Mouse (Mus musculus): Measurements from ENCODE around the gene Rhot2.
A peak's percentile ranks its signal among the peaks of the same experiment; 100 is the strongest.

The Rhot2 gene

GRCm38 (mm10) chr17:25875171-25876136 lies 30.8 kb upstream of the Rhot2 start:
- DNase-seq (ENCODE audit: inconsistent age in 2 of 2, low spot score in 1 of 2): peak; percentile 92 to 97

- peak; percentile 89 to 99 for DNase-seq (ENCODE audit: inconsistent age in 2 of 2, low spot score in 1 of 2)
These were observed 30.1 kb upstream of the Rhot2 start, which contains the start of gene Mettl26 for GRCm38 (mm10) chr17:25874721-25875170. Gene Mettl26, plus strand, starts transcription at chr17:25875074.

GRCm38 (mm10) chr17:25874148-25874720 lies 29.6 kb upstream of the Rhot2 start:
- DNase-seq (ENCODE audit: inconsistent age in 2 of 2, low spot score in 1 of 2): peak; percentile 74 to 90

- no peak for DNase-seq (ENCODE audit: inconsistent age in 2 of 2, low spot score in 1 of 2)
These were observed 28.9 kb upstream of the Rhot2 start for GRCm38 (mm10) chr17:25873405-25874147.

GRCm38 (mm10) chr17:25872676-25873075 lies 28.0 kb upstream of the Rhot2 start:
- no peak for DNase-seq (ENCODE audit: inconsistent age in 2 of 2, low spot score in 1 of 2)

- peak; percentile 84 to 92 for DNase-seq (ENCODE audit: inconsistent age in 2 of 2, low spot score in 1 of 2)
These were observed 26.9 kb upstream of the Rhot2 start for GRCm38 (mm10) chr17:25871566-25871965.

- no peak for DNase-seq (ENCODE audit: inconsistent age in 2 of 2, low spot score in 1 of 2)
These were observed 25.3 kb upstream of the Rhot2 start for GRCm38 (mm10) chr17:25869954-25870353.

- DNase-seq (ENCODE audit: inconsistent age in 2 of 2, low spot score in 1 of 2): peak in 1 of 2 experiments; percentile 57
These were observed 24.8 kb upstream of the Rhot2 start for GRCm38 (mm10) chr17:25869498-25869897.

- DNase-seq (ENCODE audit: inconsistent age in 2 of 2, low spot score in 1 of 2): peak; percentile 94 to 97
These were observed 24.0 kb upstream of the Rhot2 start, which contains the start of gene Mcrip2 for GRCm38 (mm10) chr17:25868601-25869191. Gene Mcrip2, minus strand, starts transcription at chr17:25868764.

GRCm38 (mm10) chr17:25867836-25868600 lies 23.4 kb upstream of the Rhot2 start:
- peak; percentile 89 to 96 for DNase-seq (ENCODE audit: inconsistent age in 2 of 2, low spot score in 1 of 2)

- DNase-seq (ENCODE audit: inconsistent age in 2 of 2, low spot score in 1 of 2): no peak
These were observed 22.8 kb upstream of the Rhot2 start for GRCm38 (mm10) chr17:25867509-25867835.

GRCm38 (mm10) chr17:25866172-25866571 lies 21.5 kb upstream of the Rhot2 start:
- peak in 1 of 2 experiments; percentile 76 for DNase-seq (ENCODE audit: inconsistent age in 2 of 2, low spot score in 1 of 2)

GRCm38 (mm10) chr17:25865288-25865687 lies 20.6 kb upstream of the Rhot2 start:
- peak; percentile 31 to 60 for DNase-seq (ENCODE audit: inconsistent age in 2 of 2, low spot score in 1 of 2)

GRCm38 (mm10) chr17:25864311-25864710 lies 19.7 kb upstream of the Rhot2 start:
- DNase-seq (ENCODE audit: inconsistent age in 2 of 2, low spot score in 1 of 2): peak; percentile 39 to 81

- DNase-seq (ENCODE audit: inconsistent age in 2 of 2, low spot score in 1 of 2): peak in 1 of 2 experiments; percentile 54
These were observed 19.0 kb upstream of the Rhot2 start for GRCm38 (mm10) chr17:25863681-25864080.

- DNase-seq (ENCODE audit: inconsistent age in 2 of 2, low spot score in 1 of 2): peak in 1 of 2 experiments; percentile 77
These were observed 17.3 kb upstream of the Rhot2 start for GRCm38 (mm10) chr17:25861704-25862612.

- peak; percentile 94 to 97 for DNase-seq (ENCODE audit: inconsistent age in 2 of 2, low spot score in 1 of 2)
These were observed 16.4 kb upstream of the Rhot2 start, which contains the start of gene Wdr90 for GRCm38 (mm10) chr17:25860832-25861703. Gene Wdr90, minus strand, starts transcription at chr17:25861501.

- DNase-seq (ENCODE audit: inconsistent age in 2 of 2, low spot score in 1 of 2): peak in 1 of 2 experiments; percentile 36
These were observed 15.6 kb upstream of the Rhot2 start for GRCm38 (mm10) chr17:25860229-25860628.
